Mouse (Mus musculus) erythroblast, embryonic 14.5 days (primary cell): ENCODE measurements at regions not wholly inside any gene's neighbourhood (a gene's known extent, or its start where the extent isn't known, plus 50 kb on each side); places are given as distances from the start of the nearest gene placed in this dataset.

ENCODE experiments used
- H3K27me3 ChIP-seq: 2 replicates; pipeline ENCODE4 v1.6.1; 2012; ENCODE audit warnings: inconsistent platforms; ENCODE audit not compliant: control insufficient read depth
- H3K36me3 ChIP-seq: 2 replicates; pipeline ENCODE4 v1.6.1; 2012; ENCODE audit warnings: mild to moderate bottlenecking, inconsistent platforms; ENCODE audit not compliant: control insufficient read depth
- H3K4me1 ChIP-seq: 2 replicates; pipeline ENCODE4 v1.6.1; 2012; ENCODE audit warnings: inconsistent platforms; ENCODE audit not compliant: control insufficient read depth
- H3K4me3 ChIP-seq: replicated peaks from 2 replicates; pipeline ENCODE3; 2012; ENCODE audit warnings: moderate library complexity, mild to moderate bottlenecking, inconsistent platforms
- H3K9me3 ChIP-seq: 2 replicates; pipeline ENCODE4 v1.6.1; 2012; ENCODE audit warnings: low read length, inconsistent platforms, mixed read lengths; ENCODE audit not compliant: control insufficient read depth
- GATA1 ChIP-seq: IDR thresholded peaks from 2 replicates; pipeline ENCODE4 v1.6.1; 2012; ENCODE audit warnings: low read length, inconsistent platforms, mixed read lengths
- TAL1 ChIP-seq: IDR thresholded peaks from 3 replicates; pipeline ENCODE4 v1.6.1; 2012; ENCODE audit warnings: low read length, inconsistent platforms, mixed read lengths

DNA sequence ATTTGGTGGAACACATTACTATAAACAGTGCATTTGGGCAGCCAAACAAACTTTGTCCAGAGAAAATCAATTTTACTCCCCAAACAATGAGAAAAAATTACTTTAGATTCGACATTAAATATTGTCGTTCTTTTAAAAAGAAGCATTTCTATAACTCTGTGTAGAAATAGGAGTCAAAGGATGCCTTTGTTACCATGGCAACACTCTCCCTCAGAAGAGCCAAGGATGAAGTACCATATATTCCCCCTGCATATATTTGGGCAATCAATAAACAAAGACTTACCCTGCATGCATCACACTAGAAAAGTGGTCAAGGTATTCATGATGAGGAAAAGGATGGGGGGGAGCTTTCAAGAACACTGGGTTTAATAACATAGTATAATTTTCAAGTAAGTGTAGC is 70.9 kb upstream of the Tenm2 start:
- no peak overlapping the region for H3K4me3 ChIP-seq
- no peak for TF ChIP-seq TAL1
- no peak for TF ChIP-seq GATA1
- no peaks in the 10 kb centered on the region for H3K36me3 ChIP-seq
- no peaks in the 10 kb centered on the region for H3K27me3 ChIP-seq
- H3K9me3 ChIP-seq = no peaks in the 10 kb centered on the region
- H3K4me1 ChIP-seq = no peaks in the 10 kb centered on the region
